In genomic region chrX:151085599-151085998, GRCm38 (mm10) we compare ENCODE assay signal across 26 mouse cellular contexts. TPM values are rescaled to one million over a fixed set of nuclear protein-coding genes. Genes with fewer than 3 reads are reported as not detected.
"Had no signal": no experiment of that assay in that cellular context is flagged by ENCODE, and none has a peak within 500 bp of the region (broad histone marks: within the 10 kb centered on the region; RNA-seq: fewer than 3 reads in every experiment).

No protein-coding gene starts in this region.

- H3K4me2 ChIP-seq: embryonic facial prominence, embryonic 12.5 days; embryonic facial prominence, embryonic 13.5 days; embryonic facial prominence, embryonic 15.5 days; forebrain, embryonic 12.5 days; forebrain, embryonic 13.5 days; forebrain, embryonic 15.5 days had no signal

- ATAC-seq: forebrain, embryonic 13.5 days; forebrain, embryonic 14.5 days; forebrain, embryonic 15.5 days; forebrain, embryonic 16.5 days; forebrain, postnatal 0 days had no signal

- H3K27ac ChIP-seq: embryonic facial prominence, embryonic 10.5 days; embryonic facial prominence, embryonic 12.5 days; embryonic facial prominence, embryonic 13.5 days; embryonic facial prominence, embryonic 15.5 days; forebrain, embryonic 10.5 days; forebrain, embryonic 12.5 days; forebrain, embryonic 13.5 days; forebrain, embryonic 15.5 days; gastrocnemius, adult 2 months; heart, adult 2 months had no signal

- H3K27me3 ChIP-seq: embryonic facial prominence, embryonic 12.5 days; embryonic facial prominence, embryonic 15.5 days; forebrain, embryonic 13.5 days; forebrain, embryonic 15.5 days had no signal

- H3K4me3 ChIP-seq: embryonic facial prominence, embryonic 10.5 days; embryonic facial prominence, embryonic 12.5 days; embryonic facial prominence, embryonic 13.5 days; embryonic facial prominence, embryonic 15.5 days; erythroblast, embryonic 14.5 days; forebrain, embryonic 10.5 days; forebrain, embryonic 12.5 days; forebrain, embryonic 13.5 days; forebrain, embryonic 15.5 days; gastrocnemius, adult 2 months; heart, adult 2 months had no signal

- H3K4me1 ChIP-seq: embryonic facial prominence, embryonic 10.5 days; embryonic facial prominence, embryonic 12.5 days; embryonic facial prominence, embryonic 13.5 days; embryonic facial prominence, embryonic 15.5 days; forebrain, embryonic 10.5 days; forebrain, embryonic 12.5 days; forebrain, embryonic 13.5 days; forebrain, embryonic 15.5 days had no signal

- H3K9me3 ChIP-seq: embryonic facial prominence, embryonic 10.5 days; embryonic facial prominence, embryonic 12.5 days; embryonic facial prominence, embryonic 13.5 days; embryonic facial prominence, embryonic 15.5 days; forebrain, embryonic 10.5 days; forebrain, embryonic 12.5 days; forebrain, embryonic 13.5 days; forebrain, embryonic 15.5 days had no signal

- H3K9ac ChIP-seq: embryonic facial prominence, embryonic 12.5 days; embryonic facial prominence, embryonic 13.5 days; embryonic facial prominence, embryonic 15.5 days; forebrain, embryonic 12.5 days; forebrain, embryonic 13.5 days; forebrain, embryonic 15.5 days; forebrain, postnatal 0 days had no signal

- DNase-seq: cerebellum, adult 9-10 months; cerebellum, adult 9-11 months; cerebellum, postnatal 10 days; cerebellum, postnatal 14 days; cerebellum, postnatal 25 days; cerebellum, postnatal 36 days; embryo, embryonic 11 days; forebrain, postnatal 0 days; gastrocnemius, adult 2 months; gastrocnemius, postnatal 10 days; gastrocnemius, postnatal 14 days; gastrocnemius, postnatal 25 days; gastrocnemius, postnatal 36 days; heart, adult 18-20 months; heart, adult 2 months had no signal

RNA-seq across cellular contexts. Expression of gene Fgd1, which starts 39.6 kb away (rescaled TPM):
- polyA plus RNA-seq: erythroblast, embryonic 14.5 days had no signal
